Mouse (Mus musculus): ENCODE measurements around the gene Fndc3b. TPM values are rescaled to one million over a fixed set of nuclear protein-coding genes. Genes with fewer than 3 reads are reported as not detected.

The Fndc3b gene
- polyA plus RNA-seq, 1 experiment from 2014 or later = 39.5 TPM

DNA sequence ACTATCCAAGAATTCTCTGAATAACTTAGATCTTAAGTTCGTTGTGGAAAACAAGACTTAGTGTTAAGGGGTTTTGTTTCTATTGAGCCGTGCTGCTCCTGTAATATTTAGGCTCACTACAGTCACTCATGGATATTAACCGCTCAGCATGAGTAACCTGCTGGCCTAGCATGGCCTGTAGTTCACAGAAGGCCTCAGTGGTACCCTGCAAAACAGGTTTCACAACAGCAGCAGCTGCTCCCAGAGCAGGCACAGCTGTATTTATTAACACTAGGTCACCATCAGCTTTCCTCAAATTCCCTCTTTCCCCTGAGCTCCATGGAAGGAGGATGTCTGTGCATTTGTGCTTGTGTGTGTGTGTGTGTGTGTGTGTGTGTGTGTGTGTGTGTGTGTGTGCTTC lies 278.1 kb downstream of the Fndc3b start:
- no peak overlapping the region for H3K4me3 ChIP-seq
- no peak overlapping the region for H3K4me2 ChIP-seq
- no peaks in the 10 kb centered on the region for H3K9me3 ChIP-seq
- H3K4me1 ChIP-seq = 0 out of 2 replicates have a peak, but pooled peaks cover 5% of the 10 kb centered on the region
- 81% methylated on average over 3 of the region's 3 CpGs for WGBS
- H3K27me3 ChIP-seq = no peaks in the 10 kb centered on the region
- no peak overlapping the region for H3K27ac ChIP-seq
- no peak for ATAC-seq (ENCODE audit: insufficient number of reproducible peaks, low FRiP score, low TSS enrichment, low read depth)
- H3K36me3 ChIP-seq = peaks cover 39% of the 10 kb centered on the region
- H3K9ac ChIP-seq = no peak overlapping the region

DNA sequence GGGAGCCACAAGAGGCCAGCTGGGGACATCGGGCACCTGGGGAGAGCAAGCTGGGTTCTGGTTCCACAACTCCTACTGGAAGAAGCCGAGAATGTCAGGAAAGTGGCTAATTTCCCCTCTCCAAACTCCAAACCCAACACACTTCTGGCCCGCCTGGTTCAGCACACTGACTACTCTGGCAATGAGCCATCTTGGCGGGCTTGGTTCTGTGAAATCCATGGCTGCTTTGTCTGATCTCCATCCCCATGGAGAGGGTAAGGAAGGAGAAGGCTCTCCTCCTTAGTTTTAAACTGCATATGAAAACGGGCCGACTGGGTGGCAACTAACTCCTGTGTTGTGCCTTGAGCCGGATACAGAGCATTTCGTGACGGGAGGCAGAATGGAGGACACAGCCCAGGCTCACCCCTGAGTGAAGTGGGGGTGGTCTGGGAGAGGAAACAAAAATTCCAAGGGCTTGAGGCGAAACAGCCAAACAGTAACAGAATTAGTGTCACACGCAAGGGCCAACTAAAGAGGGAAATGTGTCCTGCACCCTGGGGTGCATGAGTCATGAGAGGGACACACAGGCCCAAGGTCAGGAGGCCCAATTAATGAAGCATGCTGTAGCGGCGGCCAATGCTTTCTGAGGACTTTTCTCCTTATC lies 280.4 kb downstream of the Fndc3b start:
- Histone ChIP-seq H3K36me3 (peaks cover 42% of the 10 kb centered on the region), H3K27me3 (no peaks in the 10 kb centered on the region), H3K9me3 (no peaks in the 10 kb centered on the region), H3K4me1 (0 out of 2 replicates have a peak, but pooled peaks cover 5% of the 10 kb centered on the region), H3K4me2 (no peak overlapping the region), H3K27ac (no peak overlapping the region), H3K4me3 (no peak overlapping the region), H3K9ac (no peak overlapping the region)
- ATAC-seq (ENCODE audit: insufficient number of reproducible peaks, low FRiP score, low TSS enrichment, low read depth) = no peak
- 74% methylated on average over 13 of the region's 13 CpGs for WGBS

DNA sequence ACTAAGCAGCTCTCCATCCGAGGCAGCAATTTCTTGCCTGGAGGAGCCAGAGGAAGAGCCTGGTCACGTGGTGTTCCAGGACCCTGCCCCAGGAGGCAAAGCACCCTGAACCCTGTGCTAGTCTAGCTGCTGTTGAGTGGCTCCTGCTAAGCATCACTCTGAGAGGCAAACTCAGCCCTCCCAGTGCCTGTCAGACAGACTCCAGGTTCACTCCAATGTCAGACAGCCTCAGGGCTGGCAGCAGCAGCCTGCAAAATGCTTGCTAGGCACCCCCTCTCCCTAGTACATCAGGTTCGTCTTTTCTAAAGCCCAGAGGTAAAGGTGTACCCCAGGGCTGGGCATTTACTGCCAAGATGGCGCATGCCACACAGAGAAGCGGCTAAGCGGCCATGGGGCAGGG lies 283.7 kb downstream of the Fndc3b start:
- Histone ChIP-seq H3K4me3 (no peak overlapping the region), H3K27ac (no peak overlapping the region), H3K9ac (no peak overlapping the region), H3K36me3 (peaks cover 67% of the 10 kb centered on the region), H3K9me3 (no peaks in the 10 kb centered on the region), H3K4me1 (no peaks in the 10 kb centered on the region), H3K27me3 (no peaks in the 10 kb centered on the region), H3K4me2 (no peak overlapping the region)
- ATAC-seq (ENCODE audit: insufficient number of reproducible peaks, low FRiP score, low TSS enrichment, low read depth) = no peak
- WGBS = 83% methylated on average over 6 of the region's 6 CpGs

DNA sequence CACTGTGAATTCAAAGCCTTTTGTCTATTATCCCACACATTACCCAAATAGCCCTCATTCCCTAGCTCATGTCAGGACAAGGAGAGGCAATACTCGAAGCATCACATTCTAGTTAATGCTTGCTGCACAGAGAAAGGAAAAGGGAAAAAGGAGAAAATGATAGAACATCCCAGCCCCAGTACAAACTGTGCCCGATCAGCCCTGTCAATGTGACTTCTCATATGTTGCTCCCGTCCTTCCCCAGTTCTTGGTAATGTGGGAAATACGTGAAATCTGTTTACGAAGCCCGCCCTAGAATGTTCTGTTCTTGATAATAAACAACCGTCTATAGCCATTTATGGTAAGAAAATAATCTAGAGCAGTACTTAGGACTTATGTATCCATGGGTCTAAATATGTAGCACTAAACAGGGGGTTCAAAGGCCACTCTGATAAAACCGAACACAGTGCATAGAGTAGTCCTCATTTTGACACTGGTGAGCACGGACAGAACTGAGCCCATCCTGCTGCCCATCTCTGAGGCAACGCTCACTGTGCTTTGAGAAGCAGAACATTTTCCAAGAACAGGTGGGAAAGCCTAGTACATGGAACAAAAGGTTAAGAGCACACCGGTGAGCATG lies 286.9 kb downstream of the Fndc3b start:
- no peak for ATAC-seq (ENCODE audit: insufficient number of reproducible peaks, low FRiP score, low TSS enrichment, low read depth)
- Histone ChIP-seq H3K36me3 (peaks cover 65% of the 10 kb centered on the region), H3K4me1 (no peaks in the 10 kb centered on the region), H3K27ac (no peak overlapping the region), H3K9ac (no peak overlapping the region), H3K4me2 (no peak overlapping the region), H3K27me3 (no peaks in the 10 kb centered on the region), H3K9me3 (no peaks in the 10 kb centered on the region), H3K4me3 (no peak overlapping the region)
- 86% methylated on average over 11 of the region's 11 CpGs for whole genome bisulfite sequencing

DNA sequence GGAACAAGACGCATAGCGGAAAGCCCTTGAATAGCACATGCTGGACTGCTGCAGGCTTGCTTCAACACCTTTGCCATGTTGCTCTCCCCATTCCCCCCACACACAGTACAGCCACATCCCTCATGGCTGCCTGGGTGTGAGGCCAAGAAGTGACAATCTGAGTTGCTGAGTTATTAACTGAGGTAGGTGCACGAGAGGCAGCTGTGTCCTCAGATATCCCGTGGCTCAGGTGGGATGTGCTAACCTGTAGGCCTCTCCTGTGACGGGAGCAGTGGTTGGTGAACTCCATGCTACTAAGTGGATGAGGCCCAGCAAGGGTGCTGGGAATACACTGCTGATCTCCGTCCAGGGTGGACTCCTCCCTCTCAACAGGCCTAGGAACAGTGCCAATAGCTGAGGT lies 288.6 kb downstream of the Fndc3b start:
- H3K4me1 ChIP-seq = no peaks in the 10 kb centered on the region
- H3K9ac ChIP-seq = no peak overlapping the region
- H3K4me2 ChIP-seq = no peak overlapping the region
- no peak overlapping the region for H3K27ac ChIP-seq
- WGBS = 86% methylated on average over 6 of the region's 6 CpGs
- no peak overlapping the region for H3K4me3 ChIP-seq
- H3K27me3 ChIP-seq = no peaks in the 10 kb centered on the region
- peaks cover 65% of the 10 kb centered on the region for H3K36me3 ChIP-seq
- no peaks in the 10 kb centered on the region for H3K9me3 ChIP-seq
- no peak for ATAC-seq (ENCODE audit: insufficient number of reproducible peaks, low FRiP score, low TSS enrichment, low read depth)

DNA sequence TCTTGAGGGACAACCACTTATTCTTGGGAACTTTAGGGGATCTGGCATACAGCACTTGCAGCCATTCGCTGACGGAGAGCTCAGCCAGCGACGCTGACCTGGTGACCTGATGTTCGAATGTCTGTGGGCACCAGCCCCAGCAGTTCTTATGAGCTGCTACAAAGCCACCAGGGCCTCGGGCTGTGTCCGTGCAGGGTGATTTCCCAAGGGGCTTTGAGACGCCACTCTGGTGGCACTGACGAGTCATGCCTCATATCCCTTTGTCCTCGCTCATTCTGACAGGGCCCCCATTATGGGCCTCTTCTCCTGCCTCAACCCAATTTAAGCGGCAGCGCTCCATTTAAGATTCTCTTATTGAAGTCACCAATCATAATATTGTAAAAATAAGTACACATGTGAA lies 289.1 kb downstream of the Fndc3b start:
- Histone ChIP-seq H3K4me2 (no peak overlapping the region), H3K27ac (no peak overlapping the region), H3K36me3 (peaks cover 62% of the 10 kb centered on the region), H3K9ac (no peak overlapping the region), H3K4me1 (no peaks in the 10 kb centered on the region), H3K27me3 (no peaks in the 10 kb centered on the region), H3K9me3 (no peaks in the 10 kb centered on the region), H3K4me3 (no peak overlapping the region)
- ATAC-seq (ENCODE audit: insufficient number of reproducible peaks, low FRiP score, low TSS enrichment, low read depth) = no peak
- WGBS = 83% methylated on average over 12 of the region's 12 CpGs

DNA sequence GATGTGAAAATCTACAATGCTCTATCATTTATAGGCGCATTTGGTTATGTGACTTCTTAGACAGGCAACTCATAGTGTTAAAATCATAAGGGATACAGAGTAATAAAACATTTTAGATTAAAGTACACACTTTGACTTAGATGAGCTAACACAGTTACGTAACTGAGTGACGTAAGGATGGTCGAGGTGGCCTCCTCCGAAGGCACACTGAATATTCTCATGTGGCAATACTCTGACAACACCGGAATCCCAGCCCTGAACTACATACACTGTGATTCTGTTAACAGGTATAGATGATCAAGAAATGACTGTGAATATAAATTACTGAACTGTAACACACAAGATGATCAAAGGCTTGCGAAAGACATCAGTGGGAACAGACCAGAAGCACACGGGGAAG lies 292.5 kb downstream of the Fndc3b start:
- H3K36me3 ChIP-seq = peaks cover 40% of the 10 kb centered on the region
- 91% methylated on average over 8 of the region's 8 CpGs for WGBS

DNA sequence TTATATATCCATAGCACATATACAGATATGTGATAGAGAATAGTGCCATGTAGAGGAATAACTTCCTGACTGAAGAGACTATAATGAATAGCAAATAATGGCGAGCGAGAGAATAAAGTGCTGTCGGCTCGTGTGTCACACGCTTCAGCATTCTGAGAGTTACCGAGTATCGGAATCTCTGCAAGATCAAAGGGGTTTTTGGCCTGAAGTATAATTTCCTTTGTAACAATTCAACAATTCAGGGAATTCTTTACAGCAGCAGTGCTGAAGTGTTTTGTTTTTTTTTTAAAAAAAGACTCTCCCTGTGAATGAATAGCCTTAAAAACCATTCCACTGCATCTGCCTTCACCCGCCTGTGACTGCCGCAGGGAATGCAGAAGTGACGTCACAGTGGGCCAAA lies 294.3 kb downstream of the Fndc3b start:
- Histone ChIP-seq H3K9ac (no peak overlapping the region), H3K4me1 (no peaks in the 10 kb centered on the region), H3K9me3 (no peaks in the 10 kb centered on the region), H3K27me3 (no peaks in the 10 kb centered on the region), H3K4me2 (no peak overlapping the region), H3K36me3 (peaks cover 26% of the 10 kb centered on the region), H3K4me3 (no peak overlapping the region), H3K27ac (no peak overlapping the region)
- no peak for ATAC-seq (ENCODE audit: insufficient number of reproducible peaks, low FRiP score, low TSS enrichment, low read depth)
- 87% methylated on average over 10 of the region's 10 CpGs for WGBS

More for the DNA sequence above, 292.5 kb downstream of the Fndc3b start:
- H3K9me3 ChIP-seq = no peaks in the 10 kb centered on the region
- H3K4me1 ChIP-seq = no peaks in the 10 kb centered on the region
- H3K27ac ChIP-seq = no peak overlapping the region
- no peak overlapping the region for H3K4me2 ChIP-seq
- no peak overlapping the region for H3K9ac ChIP-seq
- no peak for ATAC-seq (ENCODE audit: insufficient number of reproducible peaks, low FRiP score, low TSS enrichment, low read depth)
- no peaks in the 10 kb centered on the region for H3K27me3 ChIP-seq
- H3K4me3 ChIP-seq = no peak overlapping the region

DNA sequence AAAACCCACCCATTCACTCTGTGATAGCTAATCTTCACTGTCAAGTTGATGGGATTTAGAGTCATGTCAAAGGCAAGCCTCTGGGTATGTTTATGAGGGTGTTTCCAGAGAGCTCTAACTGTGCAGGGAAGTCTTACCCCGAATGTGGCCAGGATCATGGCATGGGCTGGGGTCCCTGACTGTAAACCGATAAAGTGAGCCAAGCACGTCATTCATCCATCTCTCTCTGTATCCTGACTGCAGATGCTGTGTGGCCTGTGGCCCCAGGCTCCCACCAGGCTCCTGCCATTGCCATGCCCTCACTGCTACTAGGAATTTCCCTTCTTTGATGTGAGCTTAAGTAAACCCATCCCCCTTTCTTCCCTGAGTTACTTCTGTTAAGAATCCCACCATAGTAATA lies 297.5 kb downstream of the Fndc3b start:
- no peak overlapping the region for H3K27ac ChIP-seq
- WGBS = 61% methylated on average over 3 of the region's 3 CpGs
- H3K36me3 ChIP-seq = peaks cover 14% of the 10 kb centered on the region
- no peaks in the 10 kb centered on the region for H3K4me1 ChIP-seq
- no peak overlapping the region for H3K9ac ChIP-seq
- no peaks in the 10 kb centered on the region for H3K9me3 ChIP-seq
- no peak overlapping the region for H3K4me2 ChIP-seq
- H3K27me3 ChIP-seq = no peaks in the 10 kb centered on the region
- no peak for ATAC-seq (ENCODE audit: insufficient number of reproducible peaks, low FRiP score, low TSS enrichment, low read depth)
- no peak overlapping the region for H3K4me3 ChIP-seq

DNA sequence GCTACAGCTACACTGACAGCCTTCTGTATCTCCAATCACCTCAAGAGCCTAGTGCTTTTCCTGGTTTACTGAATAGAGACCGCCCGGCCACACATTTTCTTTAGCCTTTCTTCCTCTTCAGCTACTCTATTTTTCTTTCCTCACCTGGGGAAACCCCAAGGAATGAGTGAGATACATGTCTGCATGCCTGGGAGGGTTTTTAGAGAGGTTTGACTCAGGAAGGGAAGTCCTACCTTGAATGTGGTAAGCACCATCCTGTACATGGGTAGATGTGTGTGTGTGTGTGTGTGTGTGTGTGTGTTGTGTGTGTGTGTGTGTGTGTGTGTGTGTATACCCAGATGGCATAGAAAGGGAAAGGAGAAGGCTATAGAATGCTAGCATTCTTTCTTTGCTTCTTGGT lies 299.8 kb downstream of the Fndc3b start:
- no peak for ATAC-seq (ENCODE audit: insufficient number of reproducible peaks, low FRiP score, low TSS enrichment, low read depth)
- Histone ChIP-seq H3K4me2 (no peak overlapping the region), H3K9ac (no peak overlapping the region), H3K27me3 (no peaks in the 10 kb centered on the region), H3K27ac (no peak overlapping the region), H3K36me3 (peaks cover 5% of the 10 kb centered on the region; the same call in 1 of the 2 replicates), H3K4me3 (no peak overlapping the region), H3K9me3 (no peaks in the 10 kb centered on the region), H3K4me1 (no peaks in the 10 kb centered on the region)
- WGBS = 93% methylated on average over 2 of the region's 2 CpGs

DNA sequence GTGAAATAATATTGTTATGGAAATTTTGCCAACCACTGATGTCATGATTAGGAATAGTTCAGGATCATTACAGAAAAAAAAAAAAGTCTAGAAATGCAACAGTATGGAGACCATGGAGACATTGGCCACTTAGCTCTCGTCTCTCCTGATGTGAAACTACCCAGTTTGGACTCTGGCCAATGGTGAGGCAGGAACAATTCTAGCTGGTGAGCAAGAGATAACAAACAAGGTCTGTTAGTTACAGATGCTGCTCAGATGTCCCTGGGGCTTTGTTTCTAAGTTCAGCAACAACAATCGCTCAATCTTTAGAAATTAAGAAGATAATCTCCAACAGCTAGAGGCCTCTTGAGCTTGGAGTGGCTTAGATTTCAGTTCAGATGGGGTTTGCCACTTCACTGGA lies 302.5 kb downstream of the Fndc3b start:
- no peaks in the 10 kb centered on the region for H3K27me3 ChIP-seq
- H3K4me3 ChIP-seq = no peak overlapping the region
- H3K27ac ChIP-seq = no peak overlapping the region
- WGBS = 65% methylated on average over 2 of the region's 2 CpGs
- no peak overlapping the region for H3K9ac ChIP-seq
- no peak overlapping the region for H3K4me2 ChIP-seq
- H3K36me3 ChIP-seq = no peaks in the 10 kb centered on the region; the same call in 1 of the 2 replicates
- no peaks in the 10 kb centered on the region for H3K4me1 ChIP-seq
- no peaks in the 10 kb centered on the region for H3K9me3 ChIP-seq
- ATAC-seq (ENCODE audit: insufficient number of reproducible peaks, low FRiP score, low TSS enrichment, low read depth) = no peak

DNA sequence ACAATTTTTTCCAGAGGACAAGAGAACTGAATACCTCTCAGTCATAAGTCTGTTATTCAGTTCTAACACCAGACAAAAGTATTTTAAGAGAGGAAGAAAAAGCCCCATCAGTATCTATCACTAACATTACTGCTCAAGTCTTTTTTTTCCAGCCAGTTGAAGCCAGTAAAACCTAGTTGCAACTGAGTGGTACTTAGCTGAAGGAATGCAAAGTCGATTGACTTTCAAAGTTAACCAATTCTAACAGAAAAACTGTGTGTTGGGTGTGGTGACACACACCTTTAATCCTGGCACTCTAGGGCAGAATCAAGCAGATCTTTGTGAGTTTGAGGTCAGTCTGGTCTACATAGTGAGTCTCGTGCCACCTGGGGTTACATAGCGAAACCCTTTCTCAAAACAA lies 304.7 kb downstream of the Fndc3b start:
- no peak for ATAC-seq (ENCODE audit: insufficient number of reproducible peaks, low FRiP score, low TSS enrichment, low read depth)
- Histone ChIP-seq H3K4me1 (no peaks in the 10 kb centered on the region), H3K4me3 (no peak overlapping the region), H3K36me3 (no peaks in the 10 kb centered on the region), H3K27ac (no peak overlapping the region), H3K9me3 (no peaks in the 10 kb centered on the region), H3K9ac (no peak overlapping the region), H3K27me3 (no peaks in the 10 kb centered on the region), H3K4me2 (no peak overlapping the region)
- 85% methylated on average over 3 of the region's 3 CpGs for WGBS
